Mouse (Mus musculus) cortical plate, adult 2 months (tissue): ENCODE results near the gene Sox10. TPM values are rescaled to one million over a fixed set of nuclear protein-coding genes. Genes with fewer than 3 reads are reported as not detected.

Experiments used
- H3K27ac ChIP-seq: fragments of 200-500 bp; 2 replicates; pipeline ENCODE4 v1.5.1; 2012; ENCODE audit warnings: low read length, control low read depth, inconsistent platforms; ENCODE audit not compliant: insufficient read depth
- H3K4me1 ChIP-seq: fragments of 200-500 bp; 2 replicates; pipeline ENCODE4 v1.6.1; 2011; ENCODE audit warnings: low read length; ENCODE audit not compliant: control insufficient read depth, insufficient read depth
- H3K4me3 ChIP-seq: fragments of 200-500 bp; 2 replicates; pipeline ENCODE4 v1.5.1; 2011; ENCODE audit warnings: mild to moderate bottlenecking, low read length, control low read depth; ENCODE audit not compliant: insufficient read depth
- CTCF ChIP-seq: fragments of 200-500 bp; IDR thresholded peaks from 2 replicates; pipeline ENCODE4 v1.5.1; 2011; ENCODE audit warnings: mild to moderate bottlenecking, control low read depth, low read length; ENCODE audit not compliant: insufficient read depth; ENCODE audit errors: extremely low read depth
- POLR2A ChIP-seq: fragments of 200-500 bp; IDR thresholded peaks from 2 replicates; pipeline ENCODE4 v1.6.1; 2011; ENCODE audit warnings: mild to moderate bottlenecking, low read length, control low read depth; ENCODE audit not compliant: insufficient read depth; ENCODE audit errors: extremely low read depth
- polyA plus RNA-seq: library from polyadenylated mRNA; depleted of rRNA; stranded (reverse); fragments of >200 nt; gene quantifications from 2 replicates; pipeline ENCODE4 v1.2.3, GENCODE M21; 2012

Sox10 gene
- polyA plus RNA-seq, 1 experiment = 69.3 TPM

GRCm38 (mm10) chr15:79195492-79195891 lies 30.5 kb upstream of the Sox10 start:
- TF ChIP-seq POLR2A (no peak), CTCF (no peak)
- H3K4me3 ChIP-seq = no peak overlapping the region
- peak overlapping the region; percentile 28; the same call in 1 of the 2 replicates for H3K27ac ChIP-seq
- H3K4me1 ChIP-seq = no peaks in the 10 kb centered on the region

- peak overlapping the region; percentile 28; the same call in 1 of the 2 replicates for H3K27ac ChIP-seq
- H3K4me3 ChIP-seq = no peak overlapping the region
- TF ChIP-seq POLR2A (no peak), CTCF (no peak)
- no peaks in the 10 kb centered on the region for H3K4me1 ChIP-seq
These were observed 29.9 kb upstream of the Sox10 start for GRCm38 (mm10) chr15:79194946-79195345.

- H3K27ac ChIP-seq = peak overlapping the region; percentile 85
- H3K4me1 ChIP-seq = no peaks in the 10 kb centered on the region
- no peak overlapping the region for H3K4me3 ChIP-seq
- TF ChIP-seq POLR2A = no peak
- TF ChIP-seq CTCF = no peak
These were observed 29.0 kb upstream of the Sox10 start for GRCm38 (mm10) chr15:79194048-79194447.

GRCm38 (mm10) chr15:79192885-79193845 lies 28.1 kb upstream of the Sox10 start:
- Histone ChIP-seq H3K27ac (peak overlapping the region; percentile 85), H3K4me1 (no peaks in the 10 kb centered on the region), H3K4me3 (no peak overlapping the region)
- no peak for TF ChIP-seq CTCF
- TF ChIP-seq POLR2A = no peak

- TF ChIP-seq CTCF (no peak), POLR2A (no peak)
- Histone ChIP-seq H3K4me1 (no peaks in the 10 kb centered on the region), H3K4me3 (no peak overlapping the region), H3K27ac (peak overlapping the region; percentile 24)
These were observed 27.4 kb upstream of the Sox10 start for GRCm38 (mm10) chr15:79192450-79192849.

GRCm38 (mm10) chr15:79191426-79191825 lies 26.4 kb upstream of the Sox10 start:
- Histone ChIP-seq H3K4me3 (no peak overlapping the region), H3K4me1 (no peaks in the 10 kb centered on the region), H3K27ac (no peak overlapping the region)
- TF ChIP-seq POLR2A = no peak
- TF ChIP-seq CTCF = no peak

- TF ChIP-seq CTCF (no peak), POLR2A (no peak)
- Histone ChIP-seq H3K4me3 (no peak overlapping the region), H3K27ac (no peak overlapping the region), H3K4me1 (no peaks in the 10 kb centered on the region)
These were observed 22.8 kb upstream of the Sox10 start for GRCm38 (mm10) chr15:79187819-79188218.

- no peak overlapping the region for H3K4me3 ChIP-seq
- no peak overlapping the region for H3K27ac ChIP-seq
- H3K4me1 ChIP-seq = no peaks in the 10 kb centered on the region
- TF ChIP-seq POLR2A = no peak
- no peak for TF ChIP-seq CTCF
These were observed 20.2 kb upstream of the Sox10 start for GRCm38 (mm10) chr15:79185213-79185612.

GRCm38 (mm10) chr15:79176905-79177304 lies 11.9 kb upstream of the Sox10 start:
- Histone ChIP-seq H3K4me1 (no peaks in the 10 kb centered on the region), H3K4me3 (no peak overlapping the region), H3K27ac (no peak overlapping the region)
- TF ChIP-seq POLR2A (no peak), CTCF (no peak)

- no peak for TF ChIP-seq CTCF
- TF ChIP-seq POLR2A = no peak
- Histone ChIP-seq H3K27ac (no peak overlapping the region; the same call in 1 of the 2 replicates), H3K4me1 (no peaks in the 10 kb centered on the region), H3K4me3 (no peak overlapping the region; the same call in 1 of the 2 replicates)
These were observed 1.7 kb upstream of the Sox10 start for GRCm38 (mm10) chr15:79166712-79167111.
